ENCODE assay signal across 23 mouse cellular contexts in genomic region chr12:113026557-113026956, GRCm38 (mm10). TPM values are rescaled to one million over a fixed set of nuclear protein-coding genes. Genes with fewer than 3 reads are reported as not detected.
DNase-seq lines count a peak whose midpoint lies in the region; ATAC-seq and TF ChIP-seq lines count a peak whose summit lies in the region.
"Had no signal": no experiment of that assay in that cellular context is flagged by ENCODE, and none has a peak within 500 bp of the region (broad histone marks: within the 10 kb centered on the region; RNA-seq: fewer than 3 reads in every experiment).

No protein-coding gene starts in this region.

- 96% methylated on average over 1 of the region's 1 CpGs for whole genome bisulfite sequencing in intestine, postnatal 0 days
- WGBS in intestine, embryonic 15.5 days: 95% methylated on average over 1 of the region's 1 CpGs
- WGBS in macrophage (ENCODE audit: missing documents): 100% methylated on average over 1 of the region's 1 CpGs
- 94% methylated on average over 1 of the region's 1 CpGs for whole genome bisulfite sequencing in hindbrain, embryonic 16.5 days

- no peak overlapping the region for H3K27ac ChIP-seq in intestine, postnatal 0 days (ENCODE audit: low read depth, low read length)
- H3K27ac ChIP-seq in intestine, embryonic 15.5 days: no peak overlapping the region
- H3K27ac ChIP-seq in MEL (ENCODE audit: control insufficient read depth, low read depth, low read length) (no peak overlapping the region), macrophage (peak overlapping the region; percentile 32)
- no peak overlapping the region for H3K27ac ChIP-seq in hindbrain, embryonic 16.5 days (ENCODE audit: low read depth, low read length)
- H3K27ac ChIP-seq: embryonic facial prominence, embryonic 13.5 days; stomach, embryonic 15.5 days had no signal

- no peaks in the 10 kb centered on the region for H3K79me2 ChIP-seq in MEL (ENCODE audit: control insufficient read depth, insufficient read depth, low read length, poor library complexity)
- H3K79me2 ChIP-seq in macrophage (ENCODE audit: inconsistent target): peaks cover 90% of the 10 kb centered on the region

- ATAC-seq in intestine, postnatal 0 days: no peak
- no peak for ATAC-seq in intestine, embryonic 15.5 days
- no peak for ATAC-seq in hindbrain, embryonic 16.5 days

- peak; percentile 29; the same call in 1 of the 2 replicates for TF ChIP-seq CTCF in intestine, postnatal 0 days (IDR thresholded peaks at IDR 0.05; ENCODE audit: low read depth)
- peak; percentile 22 to 63 (median 29) for TF ChIP-seq CTCF in MEL (IDR thresholded peaks at IDR 0.05 in 2 of 3, conservative IDR thresholded peaks at IDR 0.05 in 1 of 3; ENCODE audit: control insufficient read depth in 1 of 3, insufficient read depth in 1 of 3, low read depth in 2 of 3, low read length in 3 of 3, poor library complexity in 1 of 3, severe bottlenecking in 1 of 3)

- TF ChIP-seq POLR2A in MEL (IDR thresholded peaks at IDR 0.05; ENCODE audit: control insufficient read depth in 1 of 2, insufficient read depth in 1 of 2, low read depth in 1 of 2, low read length in 2 of 2, poor library complexity in 1 of 2): no peak

- H3K9me3 ChIP-seq in intestine, postnatal 0 days (ENCODE audit: control insufficient read depth): no peaks in the 10 kb centered on the region
- H3K9me3 ChIP-seq in intestine, embryonic 15.5 days: no peaks in the 10 kb centered on the region
- H3K9me3 ChIP-seq in MEL (replicated peaks; ENCODE audit: insufficient read depth, low read length): no peaks in the 10 kb centered on the region
- H3K9me3 ChIP-seq in hindbrain, embryonic 16.5 days (ENCODE audit: control insufficient read depth, low read length): no peaks in the 10 kb centered on the region
- H3K9me3 ChIP-seq: embryonic facial prominence, embryonic 13.5 days; G1E; hindbrain, embryonic 13.5 days; stomach, embryonic 15.5 days had no signal

- DNase-seq in 416B (ENCODE audit: low read depth) (peak; percentile 79), MEL (ENCODE audit: low read depth, low spot score) (peak; percentile 88)
- no peak for DNase-seq in right cerebral cortex, adult 18-20 months
- no peak for DNase-seq in right cerebral cortex, adult 2 months (ENCODE audit: low spot score in 2 of 2)
- DNase-seq: adrenal gland, postnatal 25 days; cerebellum, adult 2 months; heart, postnatal 14 days; kidney, adult 18-20 months; kidney, postnatal 14 days; lung, embryonic 14.5 days had no signal

- peak in 1 of 2 experiments; percentile 26; a peak in 1 of 4 replicates for TF ChIP-seq EP300 in MEL (IDR thresholded peaks at IDR 0.05; ENCODE audit: low read depth in 1 of 2, low read length in 2 of 2)

- H3K36me3 ChIP-seq in intestine, postnatal 0 days (ENCODE audit: control insufficient read depth, insufficient read depth): peaks cover 11% of the 10 kb centered on the region; the same call in 1 of the 2 replicates
- H3K36me3 ChIP-seq in intestine, embryonic 15.5 days: no peaks in the 10 kb centered on the region; the same call in 1 of the 2 replicates
- H3K36me3 ChIP-seq in MEL (ENCODE audit: control insufficient read depth in 1 of 2, insufficient read depth in 2 of 2, low read length in 2 of 2) (peaks cover 0 to 3% of the 10 kb centered on the region in 2 experiments; a peak in 3 of 4 replicates), macrophage (ENCODE audit: inconsistent target) (peaks cover 27% of the 10 kb centered on the region; the same call in 1 of the 2 replicates)
- no peaks in the 10 kb centered on the region for H3K36me3 ChIP-seq in hindbrain, embryonic 16.5 days (ENCODE audit: control insufficient read depth, insufficient read depth, low read length)

- H3K4me3 ChIP-seq in intestine, postnatal 0 days (ENCODE audit: low read depth, low read length): no peak overlapping the region
- H3K4me3 ChIP-seq in intestine, embryonic 15.5 days (replicated peaks): no peak overlapping the region
- no peak overlapping the region for H3K4me3 ChIP-seq in MEL (ENCODE audit: control insufficient read depth in 1 of 2, insufficient read depth in 1 of 2, low read depth in 2 of 2, low read length in 2 of 2)
- no peak overlapping the region for H3K4me3 ChIP-seq in macrophage (ENCODE audit: inconsistent target)
- H3K4me3 ChIP-seq in hindbrain, embryonic 16.5 days (ENCODE audit: low read length): no peak overlapping the region
- H3K4me3 ChIP-seq: embryonic facial prominence, embryonic 13.5 days; hindbrain, embryonic 13.5 days; megakaryocyte, embryonic 14.5 days; stomach, embryonic 15.5 days had no signal

- no peaks in the 10 kb centered on the region for H3K27me3 ChIP-seq in intestine, postnatal 0 days (replicated peaks; ENCODE audit: control insufficient read depth, insufficient read depth, low read length)
- H3K27me3 ChIP-seq in intestine, embryonic 15.5 days (replicated peaks): no peaks in the 10 kb centered on the region
- no peaks in the 10 kb centered on the region for H3K27me3 ChIP-seq in MEL (ENCODE audit: control insufficient read depth in 1 of 2, insufficient read depth in 2 of 2, low read length in 2 of 2)
- no peaks in the 10 kb centered on the region for H3K27me3 ChIP-seq in hindbrain, embryonic 16.5 days (replicated peaks; ENCODE audit: control insufficient read depth, insufficient read depth, low read length)
- H3K27me3 ChIP-seq: embryonic facial prominence, embryonic 13.5 days; hindbrain, embryonic 13.5 days; stomach, embryonic 15.5 days had no signal

- no peaks in the 10 kb centered on the region for H3K4me1 ChIP-seq in intestine, postnatal 0 days (replicated peaks; ENCODE audit: control insufficient read depth, insufficient read depth, low read length)
- H3K4me1 ChIP-seq in intestine, embryonic 15.5 days (replicated peaks): peaks cover 15% of the 10 kb centered on the region; the same call in 1 of the 2 replicates
- peaks cover 0 to 15% of the 10 kb centered on the region in 2 experiments; a peak in 2 of 4 replicates for H3K4me1 ChIP-seq in MEL (ENCODE audit: control insufficient read depth in 1 of 2, insufficient read depth in 2 of 2, low read length in 2 of 2)
- H3K4me1 ChIP-seq in hindbrain, embryonic 16.5 days (ENCODE audit: control insufficient read depth, insufficient read depth, low read depth, low read length): peaks cover 14% of the 10 kb centered on the region

- TF ChIP-seq RAD21 in MEL (IDR thresholded peaks at IDR 0.05; ENCODE audit: low read depth, low read length): peak; percentile 57

- no peak overlapping the region for H3K4me2 ChIP-seq in intestine, postnatal 0 days (replicated peaks; ENCODE audit: low read depth)
- H3K4me2 ChIP-seq in intestine, embryonic 15.5 days (replicated peaks): no peak overlapping the region
- no peak overlapping the region for H3K4me2 ChIP-seq in hindbrain, embryonic 16.5 days (ENCODE audit: low read length)
- H3K4me2 ChIP-seq: embryonic facial prominence, embryonic 13.5 days; heart, embryonic 11.5 days; hindbrain, embryonic 13.5 days; lung, embryonic 14.5 days; stomach, embryonic 15.5 days had no signal

- H3K9ac ChIP-seq in intestine, postnatal 0 days (ENCODE audit: low read depth, low read length): no peak overlapping the region
- H3K9ac ChIP-seq in intestine, embryonic 15.5 days: no peak overlapping the region
- H3K9ac ChIP-seq in MEL (ENCODE audit: control insufficient read depth, low read depth, low read length, poor library complexity, severe bottlenecking): no peak overlapping the region
- H3K9ac ChIP-seq in hindbrain, embryonic 16.5 days (ENCODE audit: low read depth, low read length): no peak overlapping the region
- H3K9ac ChIP-seq: embryonic facial prominence, embryonic 13.5 days; hindbrain, embryonic 13.5 days; lung, embryonic 14.5 days; stomach, embryonic 15.5 days had no signal

RNA-seq across cellular contexts. Expression of gene Pacs2, which starts 12.2 kb away (rescaled TPM):
- 5.1 and 5.2 TPM in 2 replicates for polyA plus RNA-seq in intestine, postnatal 0 days (2015; fragmentation: Nextera tagmentation; extraction: Ambion mirVana)
- 11.7 and 12.1 TPM in 2 replicates for polyA plus RNA-seq in intestine, embryonic 15.5 days (2015; fragmentation: Nextera tagmentation; extraction: Ambion mirVana)
- 27.7 and 29.8 TPM in 2 replicates for total RNA-seq in MEL (2012; rRNA removed)
- 10 to 100 TPM; 62.5 to 69.7 TPM for polyA plus RNA-seq in MEL (2012; ENCODE audit: insufficient read depth in 1 of 2, insufficient read length in 2 of 2, low read depth in 1 of 2, low replicate concordance in 2 of 2, missing spikeins in 1 of 2)
- 100 to 1,000 TPM in 21 of 26 experiments, 10 to 100 TPM in 5; 43.0 to 223 (median 156) TPM for total RNA-seq in macrophage (2018; cell fraction: chromatin; rRNA removed)
- 10 to 100 TPM; 48.1 to 83.4 (median 70.4) TPM for total RNA-seq in macrophage (2018; cell fraction: cytosol; rRNA removed)
- total RNA-seq in macrophage (2018; cell fraction: nucleus; rRNA removed): 100 to 1,000 TPM in 13 of 26 experiments, 10 to 100 TPM in 13; 44.8 to 156 (median 99.8) TPM
- polyA plus RNA-seq in macrophage (2018): 42.2 to 56.7 TPM (median 54.3 TPM) in 3 replicates
- polyA plus RNA-seq in hindbrain, embryonic 16.5 days (2015; fragmentation: Nextera tagmentation; extraction: Ambion mirVana): 20.4 and 27.8 TPM in 2 replicates

RNA-seq across cellular contexts. Expression of gene Brf1, which starts 26.1 kb away (rescaled TPM):
- polyA plus RNA-seq in intestine, postnatal 0 days (2015; fragmentation: Nextera tagmentation; extraction: Ambion mirVana): 17.9 and 21.3 TPM in 2 replicates
- 45.8 and 49.8 TPM in 2 replicates for polyA plus RNA-seq in intestine, embryonic 15.5 days (2015; fragmentation: Nextera tagmentation; extraction: Ambion mirVana)
- total RNA-seq in MEL (2012; rRNA removed): 90.6 and 105 TPM in 2 replicates
- polyA plus RNA-seq in MEL (2012; ENCODE audit: insufficient read depth in 1 of 2, insufficient read length in 2 of 2, low read depth in 1 of 2, low replicate concordance in 2 of 2, missing spikeins in 1 of 2) (100 to 1,000 TPM in 1 of 2 experiments, not detected in 1; 159 TPM), macrophage (2018) (15.4 to 26.6 TPM (median 18.3 TPM) in 3 replicates)
- 100 to 1,000 TPM; 183 to 360 (median 252) TPM for total RNA-seq in macrophage (2018; cell fraction: chromatin; rRNA removed)
- total RNA-seq in macrophage (2018; cell fraction: cytosol; rRNA removed): 10 to 100 TPM in 18 of 26 experiments, 1 to 10 TPM in 8; 6.4 to 22.0 (median 13.0) TPM
- total RNA-seq in macrophage (2018; cell fraction: nucleus; rRNA removed): 100 to 1,000 TPM in 18 of 26 experiments, 10 to 100 TPM in 8; 64.8 to 206 (median 130) TPM
- polyA plus RNA-seq in hindbrain, embryonic 16.5 days (2015; fragmentation: Nextera tagmentation; extraction: Ambion mirVana): 40.5 and 43.1 TPM in 2 replicates

RNA-seq across cellular contexts. Expression of gene Tex22, which starts 47.7 kb away (rescaled TPM):
- polyA plus RNA-seq in intestine, postnatal 0 days (2015; fragmentation: Nextera tagmentation; extraction: Ambion mirVana): not detected in 2 replicates
- polyA plus RNA-seq in intestine, embryonic 15.5 days (2015; fragmentation: Nextera tagmentation; extraction: Ambion mirVana): not detected in 2 replicates
- 0.59 and 0.65 TPM in 2 replicates for total RNA-seq in MEL (2012; rRNA removed)
- polyA plus RNA-seq in MEL (2012; ENCODE audit: insufficient read depth in 1 of 2, insufficient read length in 2 of 2, low read depth in 1 of 2, low replicate concordance in 2 of 2, missing spikeins in 1 of 2) (under 1 TPM in 1 of 2 experiments, not detected in 1; 0.43 TPM), macrophage (2018) (not detected in 3 replicates)
- total RNA-seq in macrophage (2018; cell fraction: chromatin; rRNA removed): 1 to 10 TPM in 21 of 26 experiments, under 1 TPM in 4, not detected in 1; 0.71 to 7.4 (median 1.4) TPM
- total RNA-seq in macrophage (2018; cell fraction: cytosol; rRNA removed): under 1 TPM in 2 of 26 experiments, not detected in 24; 0.20 to 0.39 TPM
- 1 to 10 TPM in 6 of 26 experiments, under 1 TPM in 10, not detected in 10; 0.46 to 2.0 (median 0.76) TPM for total RNA-seq in macrophage (2018; cell fraction: nucleus; rRNA removed)
- polyA plus RNA-seq in hindbrain, embryonic 16.5 days (2015; fragmentation: Nextera tagmentation; extraction: Ambion mirVana): not detected in 2 replicates
- total RNA-seq: gastrocnemius, adult 8-10 months had no signal
- polyA plus RNA-seq: cortical plate, adult 2 months; embryonic facial prominence, embryonic 13.5 days; G1E; hindbrain, embryonic 13.5 days; lung, embryonic 14.5 days; stomach, embryonic 15.5 days; thymus, postnatal 0 days had no signal

RNA-seq across cellular contexts. Expression of gene Btbd6, which starts 50.3 kb away (rescaled TPM):
- 13.1 and 13.3 TPM in 2 replicates for polyA plus RNA-seq in intestine, postnatal 0 days (2015; fragmentation: Nextera tagmentation; extraction: Ambion mirVana)
- polyA plus RNA-seq in intestine, embryonic 15.5 days (2015; fragmentation: Nextera tagmentation; extraction: Ambion mirVana): 19.5 and 22.4 TPM in 2 replicates
- total RNA-seq in MEL (2012; rRNA removed): 0.88 and 1.8 TPM in 2 replicates
- polyA plus RNA-seq in MEL (2012; ENCODE audit: insufficient read depth in 1 of 2, insufficient read length in 2 of 2, low read depth in 1 of 2, low replicate concordance in 2 of 2, missing spikeins in 1 of 2) (1 to 10 TPM in 1 of 2 experiments, not detected in 1; 3.0 TPM), macrophage (2018) (5.3 to 10.9 TPM (median 9.7 TPM) in 3 replicates)
- 10 to 100 TPM in 2 of 26 experiments, 1 to 10 TPM in 23, not detected in 1; 1.1 to 16.4 (median 4.0) TPM for total RNA-seq in macrophage (2018; cell fraction: chromatin; rRNA removed)
- total RNA-seq in macrophage (2018; cell fraction: cytosol; rRNA removed): 10 to 100 TPM in 2 of 26 experiments, 1 to 10 TPM in 24; 2.7 to 11.0 (median 5.0) TPM
- total RNA-seq in macrophage (2018; cell fraction: nucleus; rRNA removed): 10 to 100 TPM in 3 of 26 experiments, 1 to 10 TPM in 23; 1.9 to 17.2 (median 4.7) TPM
- 54.3 and 55.8 TPM in 2 replicates for polyA plus RNA-seq in hindbrain, embryonic 16.5 days (2015; fragmentation: Nextera tagmentation; extraction: Ambion mirVana)

Comparison
In these comparisons a context has a peak if more than half of its experiments do, and no peak if none do; other contexts are left out.
1. DNase-seq: peak in 416B (single experiment) and MEL (single experiment); none in right cerebral cortex, adult 18-20 months (single experiment) and right cerebral cortex, adult 2 months (0 of 2).